Mouse (Mus musculus): ENCODE measurements around the gene Drc3. TPM values are rescaled to one million over a fixed set of nuclear protein-coding genes. Genes with fewer than 3 reads are reported as not detected.

Gene Drc3
- polyA plus RNA-seq (2014; fragmentation: Nextera tagmentation; extraction: Ambion mirVana) = 4.2 and 7.9 TPM in 2 replicates

DNA sequence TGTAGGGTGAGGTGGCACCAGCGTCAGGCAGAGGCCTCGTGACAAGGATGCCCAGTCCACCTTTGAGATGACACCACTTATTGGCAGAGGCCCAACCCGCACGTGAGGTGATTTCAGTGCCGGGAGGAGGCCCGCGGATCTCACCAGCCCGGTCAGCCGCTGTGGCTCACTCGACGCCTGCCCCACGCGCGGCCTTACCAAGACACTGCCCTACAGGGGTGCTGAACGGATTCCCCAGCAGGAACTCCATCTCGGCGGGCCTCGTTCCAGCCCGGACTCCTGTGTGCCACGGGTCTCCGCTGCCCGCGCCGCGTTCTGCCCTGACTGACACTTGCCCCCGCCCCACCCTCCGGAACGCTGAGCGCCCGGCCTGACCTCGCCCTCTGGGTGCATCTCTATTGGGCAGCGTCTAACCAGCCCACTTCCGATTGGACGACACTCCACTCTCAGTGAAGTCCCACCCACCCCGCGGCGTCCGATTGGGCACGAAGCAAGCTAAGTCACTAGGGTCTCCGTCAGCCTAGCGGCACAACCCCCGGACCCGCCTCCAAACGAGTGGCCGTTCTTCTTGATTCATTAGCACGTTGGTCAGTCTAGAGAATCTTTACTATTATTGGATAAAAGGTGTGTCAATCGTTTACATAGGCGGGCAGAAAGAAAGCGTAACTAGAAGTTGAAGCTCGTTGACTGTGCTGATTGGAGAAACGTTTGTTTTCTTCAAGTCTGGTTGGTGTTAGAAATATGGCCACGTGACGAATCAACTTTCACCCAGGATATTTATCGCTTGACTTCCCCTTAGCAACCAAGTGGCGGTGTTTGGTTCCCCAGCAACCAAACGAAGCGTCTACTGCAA, at the start of gene Drc3, which contains the start of gene Tom1l2:
TSS of gene Drc3 (plus strand) at position 771 of the 853 bp plus-strand sequence.
TSS of gene Tom1l2 (minus strand) at position 347 of the 853 bp plus-strand sequence.
- peak within 1 kb of the TSS; percentile 59; the same call in 1 of the 2 replicates for H3K27ac ChIP-seq (replicated peaks; ENCODE audit: low read depth, low read length)
- no peaks in the 10 kb centered on the region for H3K9me3 ChIP-seq (ENCODE audit: control insufficient read depth, low read length)
- no peaks in the 10 kb centered on the region for H3K27me3 ChIP-seq (replicated peaks; ENCODE audit: control insufficient read depth, insufficient read depth, low read length)
- H3K4me2 ChIP-seq (ENCODE audit: low read depth, low read length) = peak within 1 kb of the TSS; percentile 75
- DNase-seq (ENCODE audit: low spot score) (peak; percentile 100), ATAC-seq (ENCODE audit: low read depth) (peak; percentile 100)
- H3K4me1 ChIP-seq (ENCODE audit: control insufficient read depth, insufficient read depth, low read length) = peaks cover 3% of the 10 kb centered on the region; the same call in 1 of the 2 replicates
- H3K9ac ChIP-seq (ENCODE audit: low read depth, low read length) = peak within 1 kb of the TSS; percentile 68
- WGBS = under 1% methylated on average over 42 of the region's 57 CpGs
- no peaks in the 10 kb centered on the region for H3K36me3 ChIP-seq (ENCODE audit: control insufficient read depth, insufficient read depth, low read length)
- H3K4me3 ChIP-seq (ENCODE audit: low read depth, low read length) = peak within 1 kb of the TSS; percentile 60

DNA sequence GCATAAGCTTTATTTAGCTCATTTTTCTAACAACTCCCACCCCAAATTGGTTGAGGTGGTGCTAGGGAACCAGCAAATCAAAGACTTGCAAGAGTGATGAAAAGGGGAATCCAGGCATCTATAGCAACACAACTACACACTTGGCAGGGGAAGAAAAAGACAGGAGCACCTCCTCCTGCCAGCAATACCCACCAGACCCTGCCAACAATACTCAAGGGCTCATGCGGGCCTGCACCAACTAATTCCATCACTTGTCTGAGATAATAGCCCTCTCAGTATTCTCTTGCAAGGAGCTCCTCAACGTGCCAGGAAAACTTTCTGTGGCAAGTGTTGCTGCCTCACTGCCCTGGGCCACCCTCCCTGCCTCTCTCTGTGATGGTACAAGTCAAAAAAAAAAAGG, 49.6 kb upstream of the Drc3 start:
- ATAC-seq (ENCODE audit: low read depth) = no peak
- WGBS = 74% methylated on average over 2 of the region's 2 CpGs

DNA sequence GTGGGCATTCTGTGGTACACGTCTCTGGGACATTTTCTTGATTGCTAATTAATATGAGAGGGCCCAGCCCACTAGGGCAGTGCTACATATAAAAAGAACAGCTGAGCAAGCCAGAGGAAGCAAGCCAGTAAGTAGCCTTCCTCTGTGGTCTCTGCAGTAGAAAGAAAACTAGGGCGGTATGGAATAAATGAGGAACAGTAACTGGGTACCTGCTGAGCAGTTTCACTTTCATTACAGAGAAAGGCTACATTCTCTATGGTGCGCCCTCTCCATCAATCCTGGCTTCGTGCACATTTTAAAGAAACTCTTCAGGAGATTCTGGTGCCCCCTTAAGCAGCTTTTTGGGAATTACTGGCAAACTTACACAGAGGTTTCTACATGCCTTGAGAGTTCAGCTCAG, 47.5 kb upstream of the Drc3 start:
- Histone ChIP-seq H3K4me2 (ENCODE audit: low read depth, low read length) (no peak overlapping the region), H3K27ac (replicated peaks; ENCODE audit: low read depth, low read length) (0 out of 2 replicates have a peak overlapping the region, but pooled peaks have one; percentile 28), H3K27me3 (replicated peaks; ENCODE audit: control insufficient read depth, insufficient read depth, low read length) (no peaks in the 10 kb centered on the region), H3K4me3 (ENCODE audit: low read depth, low read length) (no peak overlapping the region), H3K36me3 (ENCODE audit: control insufficient read depth, insufficient read depth, low read length) (no peaks in the 10 kb centered on the region), H3K4me1 (ENCODE audit: control insufficient read depth, insufficient read depth, low read length) (peaks cover 20% of the 10 kb centered on the region), H3K9me3 (ENCODE audit: control insufficient read depth, low read length) (peaks cover 5% of the 10 kb centered on the region; the same call in 1 of the 2 replicates), H3K9ac (ENCODE audit: low read depth, low read length) (no peak overlapping the region; the same call in 1 of the 2 replicates)
- ATAC-seq (ENCODE audit: low read depth) (no peak), DNase-seq (ENCODE audit: low spot score) (no peak)
- WGBS = 52% methylated on average over 4 of the region's 4 CpGs

More for the DNA sequence above, 49.6 kb upstream of the Drc3 start:
- H3K27ac ChIP-seq (replicated peaks; ENCODE audit: low read depth, low read length) = no peak overlapping the region
- DNase-seq (ENCODE audit: low spot score) = no peak
- H3K9me3 ChIP-seq (ENCODE audit: control insufficient read depth, low read length) = peaks cover 5% of the 10 kb centered on the region; the same call in 1 of the 2 replicates
- no peaks in the 10 kb centered on the region for H3K36me3 ChIP-seq (ENCODE audit: control insufficient read depth, insufficient read depth, low read length)
- H3K27me3 ChIP-seq (replicated peaks; ENCODE audit: control insufficient read depth, insufficient read depth, low read length) = no peaks in the 10 kb centered on the region
- H3K4me2 ChIP-seq (ENCODE audit: low read depth, low read length) = no peak overlapping the region
- peaks cover 11% of the 10 kb centered on the region for H3K4me1 ChIP-seq (ENCODE audit: control insufficient read depth, insufficient read depth, low read length)
- no peak overlapping the region for H3K9ac ChIP-seq (ENCODE audit: low read depth, low read length)
- no peak overlapping the region for H3K4me3 ChIP-seq (ENCODE audit: low read depth, low read length)

DNA sequence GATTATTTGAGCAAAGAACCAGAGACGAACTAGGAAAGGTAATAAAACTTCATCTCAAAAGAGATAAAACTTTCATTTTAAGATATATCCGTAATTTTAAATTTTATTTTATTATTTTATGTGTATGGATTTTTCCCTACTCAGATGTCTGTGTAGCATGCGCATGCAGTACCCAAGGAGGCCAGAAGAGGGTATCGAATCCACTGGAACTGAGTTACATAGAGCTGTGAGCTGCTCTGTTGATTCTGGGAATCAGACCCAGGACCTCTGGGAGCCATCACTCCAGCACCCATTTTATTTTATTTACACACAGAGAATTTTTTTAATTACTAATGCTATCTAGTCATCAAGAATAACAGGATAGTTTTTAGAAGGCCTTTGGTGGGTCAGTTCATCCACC, 46.3 kb upstream of the Drc3 start:
- Histone ChIP-seq H3K36me3 (ENCODE audit: control insufficient read depth, insufficient read depth, low read length) (no peaks in the 10 kb centered on the region), H3K4me2 (ENCODE audit: low read depth, low read length) (no peak overlapping the region), H3K27ac (replicated peaks; ENCODE audit: low read depth, low read length) (no peak overlapping the region), H3K4me1 (ENCODE audit: control insufficient read depth, insufficient read depth, low read length) (peaks cover 32% of the 10 kb centered on the region), H3K9ac (ENCODE audit: low read depth, low read length) (no peak overlapping the region), H3K9me3 (ENCODE audit: control insufficient read depth, low read length) (peaks cover 5% of the 10 kb centered on the region; the same call in 1 of the 2 replicates), H3K27me3 (replicated peaks; ENCODE audit: control insufficient read depth, insufficient read depth, low read length) (no peaks in the 10 kb centered on the region), H3K4me3 (ENCODE audit: low read depth, low read length) (no peak overlapping the region)
- DNase-seq (ENCODE audit: low spot score) = no peak
- no peak for ATAC-seq (ENCODE audit: low read depth)
- 67% methylated on average over 4 of the region's 4 CpGs for WGBS

DNA sequence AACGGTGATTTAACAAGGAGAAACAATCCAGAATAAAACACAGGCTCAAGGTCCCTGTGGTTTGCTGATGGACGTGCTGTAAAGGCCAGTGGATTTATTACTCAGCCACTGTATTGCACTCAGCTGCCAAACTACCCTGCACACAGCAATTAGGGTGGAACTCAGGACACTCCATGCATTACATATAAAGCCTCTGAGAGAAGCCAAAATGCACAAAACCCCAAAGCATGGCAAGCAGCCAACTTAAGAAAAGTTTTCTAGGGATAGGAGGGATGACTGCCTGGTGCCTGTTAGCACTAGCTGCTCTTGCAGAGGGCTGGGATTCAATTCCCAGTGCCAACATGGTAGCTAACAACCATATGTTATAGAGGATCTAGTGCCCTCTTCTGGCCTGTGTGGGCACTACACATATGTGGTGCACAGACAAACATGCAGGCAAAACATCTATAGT, 45.7 kb upstream of the Drc3 start:
- ATAC-seq (ENCODE audit: low read depth) (peak; percentile 38; the same call in 1 of the 2 replicates), DNase-seq (ENCODE audit: low spot score) (peak; percentile 78)
- no peak overlapping the region for H3K9ac ChIP-seq (ENCODE audit: low read depth, low read length)
- no peak overlapping the region; the same call in 1 of the 2 replicates for H3K27ac ChIP-seq (replicated peaks; ENCODE audit: low read depth, low read length)
- 67% methylated on average over 2 of the region's 2 CpGs for WGBS
- no peaks in the 10 kb centered on the region for H3K27me3 ChIP-seq (replicated peaks; ENCODE audit: control insufficient read depth, insufficient read depth, low read length)
- H3K9me3 ChIP-seq (ENCODE audit: control insufficient read depth, low read length) = peaks cover 5% of the 10 kb centered on the region; the same call in 1 of the 2 replicates
- H3K4me1 ChIP-seq (ENCODE audit: control insufficient read depth, insufficient read depth, low read length) = peaks cover 38% of the 10 kb centered on the region
- no peak overlapping the region for H3K4me3 ChIP-seq (ENCODE audit: low read depth, low read length)
- H3K36me3 ChIP-seq (ENCODE audit: control insufficient read depth, insufficient read depth, low read length) = no peaks in the 10 kb centered on the region
- no peak overlapping the region for H3K4me2 ChIP-seq (ENCODE audit: low read depth, low read length)

DNA sequence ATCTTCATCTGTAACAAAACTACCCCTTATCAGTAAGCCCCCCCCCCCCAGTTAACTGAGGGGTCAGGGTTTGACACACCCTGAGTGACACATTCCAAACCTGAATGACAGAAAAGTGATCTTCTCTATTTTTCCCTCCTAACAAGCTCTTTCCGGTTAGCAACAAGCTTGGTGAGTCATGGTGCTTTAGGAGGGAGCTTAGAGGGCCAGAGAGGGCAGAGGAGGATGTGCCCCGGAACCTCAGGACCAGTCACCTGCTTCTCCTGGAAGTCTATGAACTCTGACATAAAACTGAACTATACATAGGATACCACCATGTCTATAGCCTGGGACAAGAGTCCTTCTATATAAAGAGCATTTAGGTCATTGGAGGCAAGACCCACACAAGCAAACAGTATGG, 45.1 kb upstream of the Drc3 start:
- peaks cover 5% of the 10 kb centered on the region; the same call in 1 of the 2 replicates for H3K9me3 ChIP-seq (ENCODE audit: control insufficient read depth, low read length)
- ATAC-seq (ENCODE audit: low read depth) (no peak), DNase-seq (ENCODE audit: low spot score) (no peak)
- peak overlapping the region; percentile 61 for H3K27ac ChIP-seq (replicated peaks; ENCODE audit: low read depth, low read length)
- no peak overlapping the region for H3K4me3 ChIP-seq (ENCODE audit: low read depth, low read length)
- peaks cover 39% of the 10 kb centered on the region for H3K4me1 ChIP-seq (ENCODE audit: control insufficient read depth, insufficient read depth, low read length)
- no peak overlapping the region for H3K4me2 ChIP-seq (ENCODE audit: low read depth, low read length)
- no peaks in the 10 kb centered on the region for H3K27me3 ChIP-seq (replicated peaks; ENCODE audit: control insufficient read depth, insufficient read depth, low read length)
- H3K9ac ChIP-seq (ENCODE audit: low read depth, low read length) = no peak overlapping the region
- no peaks in the 10 kb centered on the region for H3K36me3 ChIP-seq (ENCODE audit: control insufficient read depth, insufficient read depth, low read length)
- WGBS = 79% methylated on average over 2 of the region's 2 CpGs

DNA sequence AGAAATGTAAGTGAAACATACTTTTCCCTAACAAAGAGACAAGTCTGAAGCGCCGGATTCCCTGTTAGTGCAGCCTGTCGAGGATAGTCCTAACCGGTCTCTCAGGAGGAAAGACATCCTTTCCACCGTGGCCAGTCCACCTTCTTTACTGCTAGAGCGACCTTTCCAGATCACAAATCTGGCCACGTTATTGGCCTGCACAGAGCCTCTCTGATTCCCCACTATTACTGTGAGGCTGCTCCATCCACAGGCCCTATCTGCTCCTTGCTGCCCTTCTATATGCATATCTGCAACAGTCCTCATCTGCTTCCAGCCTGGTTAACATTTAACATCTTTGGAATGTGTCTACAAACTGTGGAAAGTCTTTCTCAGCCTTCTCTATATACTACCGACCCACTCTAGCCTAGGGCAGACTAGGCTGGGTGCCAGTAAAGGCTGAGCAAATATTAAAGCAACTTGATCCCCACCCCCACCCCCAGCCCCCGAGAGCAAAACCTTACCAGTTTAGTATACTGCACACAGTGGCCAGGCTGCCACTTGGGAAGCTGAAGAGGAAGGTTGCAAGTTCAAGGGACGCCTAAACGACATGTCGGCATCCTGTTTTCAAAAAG, 44.5 kb upstream of the Drc3 start:
- ATAC-seq (ENCODE audit: low read depth) = peak; percentile 42

DNA sequence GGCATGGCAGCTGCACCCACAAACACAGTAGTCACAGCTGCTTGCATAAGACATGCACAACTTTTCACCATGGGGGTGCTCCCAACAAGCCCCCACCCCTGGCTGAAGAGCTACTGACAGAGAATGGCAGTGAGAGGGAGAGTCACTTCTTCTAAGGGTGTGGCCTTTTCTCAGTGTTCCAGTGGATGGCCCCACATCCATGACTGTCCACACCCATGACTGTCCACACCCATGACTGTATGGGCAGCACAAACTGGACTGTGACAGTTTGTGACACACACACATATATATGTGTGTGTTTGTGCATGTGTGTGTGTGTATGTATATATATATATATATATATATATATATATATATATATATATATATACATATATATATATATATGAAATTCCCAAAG, 43.3 kb upstream of the Drc3 start:
- H3K27ac ChIP-seq (replicated peaks; ENCODE audit: low read depth, low read length) = no peak overlapping the region
- peaks cover 39% of the 10 kb centered on the region for H3K4me1 ChIP-seq (ENCODE audit: control insufficient read depth, insufficient read depth, low read length)
- ATAC-seq (ENCODE audit: low read depth) = no peak

More for the DNA sequence above, 44.5 kb upstream of the Drc3 start:
- peak; percentile 84 for DNase-seq (ENCODE audit: low spot score)
- Histone ChIP-seq H3K9me3 (ENCODE audit: control insufficient read depth, low read length) (peaks cover 5% of the 10 kb centered on the region; the same call in 1 of the 2 replicates), H3K27ac (replicated peaks; ENCODE audit: low read depth, low read length) (peak overlapping the region; percentile 61), H3K9ac (ENCODE audit: low read depth, low read length) (no peak overlapping the region), H3K4me2 (ENCODE audit: low read depth, low read length) (no peak overlapping the region), H3K36me3 (ENCODE audit: control insufficient read depth, insufficient read depth, low read length) (no peaks in the 10 kb centered on the region), H3K4me1 (ENCODE audit: control insufficient read depth, insufficient read depth, low read length) (peaks cover 39% of the 10 kb centered on the region), H3K4me3 (ENCODE audit: low read depth, low read length) (no peak overlapping the region), H3K27me3 (replicated peaks; ENCODE audit: control insufficient read depth, insufficient read depth, low read length) (no peaks in the 10 kb centered on the region)
- 57% methylated on average over 12 of the region's 12 CpGs for WGBS

More for the DNA sequence above, 43.3 kb upstream of the Drc3 start:
- Histone ChIP-seq H3K9ac (ENCODE audit: low read depth, low read length) (no peak overlapping the region), H3K4me2 (ENCODE audit: low read depth, low read length) (no peak overlapping the region), H3K9me3 (ENCODE audit: control insufficient read depth, low read length) (peaks cover 5% of the 10 kb centered on the region; the same call in 1 of the 2 replicates), H3K36me3 (ENCODE audit: control insufficient read depth, insufficient read depth, low read length) (no peaks in the 10 kb centered on the region), H3K27me3 (replicated peaks; ENCODE audit: control insufficient read depth, insufficient read depth, low read length) (no peaks in the 10 kb centered on the region), H3K4me3 (ENCODE audit: low read depth, low read length) (no peak overlapping the region)
- DNase-seq (ENCODE audit: low spot score) = no peak

Data from embryonic facial prominence, embryonic 14.5 days (tissue).